Mouse (Mus musculus): ENCODE measurements at regions not wholly inside any gene's neighbourhood (a gene's known extent, or its start where the extent isn't known, plus 50 kb on each side); places are given as distances from the start of the nearest gene placed in this dataset.

GRCm38 (mm10) chr8:25316383-25316782 is 492.2 kb upstream of the Adam5 start:
- Histone ChIP-seq H3K9me3 (ENCODE audit: control insufficient read depth, insufficient read depth, low read depth, low read length) (no peaks in the 10 kb centered on the region), H3K36me3 (ENCODE audit: control insufficient read depth, insufficient read depth, low read length, poor library complexity, severe bottlenecking) (no peaks in the 10 kb centered on the region), H3K9ac (ENCODE audit: insufficient read depth, low read depth, low read length, poor library complexity, severe bottlenecking) (no peak overlapping the region), H3K27ac (ENCODE audit: insufficient read depth, low read depth, low read length, poor library complexity, severe bottlenecking) (no peak overlapping the region), H3K4me3 (ENCODE audit: insufficient read depth in 1 of 2, low read depth in 1 of 2, low read length in 2 of 2, poor library complexity in 1 of 2, severe bottlenecking in 1 of 2) (no peak overlapping the region), H3K4me1 (ENCODE audit: control insufficient read depth in 2 of 2, insufficient read depth in 2 of 2, low read length in 2 of 2, poor library complexity in 1 of 2) (no peaks in the 10 kb centered on the region)
- in situ Hi-C loops (cut with MboI; ENCODE audit: low sequenced_read_pairs in 2 of 2, unreplicated experiment in 2 of 2), result no loop called here
- DNase-seq (ENCODE audit: low read depth, low spot score), result no peak
- TF ChIP-seq CHD2 (IDR thresholded peaks at IDR 0.05; ENCODE audit: low read depth, low read length) (no peak), ZC3H11A (IDR thresholded peaks at IDR 0.05; ENCODE audit: borderline replicate concordance, low read depth, low read length) (no peak), ZNF384 (IDR thresholded peaks at IDR 0.05; ENCODE audit: low read depth, low read length) (no peak), MAFK (IDR thresholded peaks at IDR 0.05; ENCODE audit: insufficient read depth, low read depth, low read length) (no peak), HCFC1 (IDR thresholded peaks at IDR 0.05; ENCODE audit: borderline replicate concordance, insufficient read depth, low read length) (no peak)

- Histone ChIP-seq H3K36me3 (ENCODE audit: control insufficient read depth, insufficient read depth, low read length, poor library complexity, severe bottlenecking) (no peaks in the 10 kb centered on the region), H3K4me3 (ENCODE audit: insufficient read depth in 1 of 2, low read depth in 1 of 2, low read length in 2 of 2, poor library complexity in 1 of 2, severe bottlenecking in 1 of 2) (no peak overlapping the region), H3K27ac (ENCODE audit: insufficient read depth, low read depth, low read length, poor library complexity, severe bottlenecking) (no peak overlapping the region), H3K4me1 (ENCODE audit: control insufficient read depth in 2 of 2, insufficient read depth in 2 of 2, low read length in 2 of 2, poor library complexity in 1 of 2) (no peaks in the 10 kb centered on the region), H3K9me3 (ENCODE audit: control insufficient read depth, insufficient read depth, low read depth, low read length) (no peaks in the 10 kb centered on the region), H3K9ac (ENCODE audit: insufficient read depth, low read depth, low read length, poor library complexity, severe bottlenecking) (no peak overlapping the region)
- in situ Hi-C loops (cut with MboI; ENCODE audit: low sequenced_read_pairs in 2 of 2, unreplicated experiment in 2 of 2), result no loop called here
- no peak for DNase-seq (ENCODE audit: low read depth, low spot score)
- TF ChIP-seq HCFC1 (IDR thresholded peaks at IDR 0.05; ENCODE audit: borderline replicate concordance, insufficient read depth, low read length) (no peak), ZNF384 (IDR thresholded peaks at IDR 0.05; ENCODE audit: low read depth, low read length) (no peak), ZC3H11A (IDR thresholded peaks at IDR 0.05; ENCODE audit: borderline replicate concordance, low read depth, low read length) (no peak), CHD2 (IDR thresholded peaks at IDR 0.05; ENCODE audit: low read depth, low read length) (no peak), MAFK (IDR thresholded peaks at IDR 0.05; ENCODE audit: insufficient read depth, low read depth, low read length) (no peak)
Measured at GRCm38 (mm10) chr8:25311811-25312533, 487.8 kb upstream of the Adam5 start.

GRCm38 (mm10) chr8:25307956-25308355 is 483.8 kb upstream of the Adam5 start:
- no peak overlapping the region for H3K4me3 ChIP-seq (ENCODE audit: insufficient read depth in 1 of 2, low read depth in 1 of 2, low read length in 2 of 2, poor library complexity in 1 of 2, severe bottlenecking in 1 of 2)
- H3K9me3 ChIP-seq (ENCODE audit: control insufficient read depth, insufficient read depth, low read depth, low read length), result no peaks in the 10 kb centered on the region
- H3K9ac ChIP-seq (ENCODE audit: insufficient read depth, low read depth, low read length, poor library complexity, severe bottlenecking), result no peak overlapping the region
- H3K36me3 ChIP-seq (ENCODE audit: control insufficient read depth, insufficient read depth, low read length, poor library complexity, severe bottlenecking), result no peaks in the 10 kb centered on the region
- no peak for DNase-seq (ENCODE audit: low read depth, low spot score)
- H3K4me1 ChIP-seq (ENCODE audit: control insufficient read depth in 2 of 2, insufficient read depth in 2 of 2, low read length in 2 of 2, poor library complexity in 1 of 2), result peaks cover 0 to 2% of the 10 kb centered on the region in 2 experiments; a peak in 1 of 4 replicates
- TF ChIP-seq CHD2 (IDR thresholded peaks at IDR 0.05; ENCODE audit: low read depth, low read length), result no peak
- no peak for TF ChIP-seq ZC3H11A (IDR thresholded peaks at IDR 0.05; ENCODE audit: borderline replicate concordance, low read depth, low read length)
- no peak for TF ChIP-seq HCFC1 (IDR thresholded peaks at IDR 0.05; ENCODE audit: borderline replicate concordance, insufficient read depth, low read length)
- no peak for TF ChIP-seq MAFK (IDR thresholded peaks at IDR 0.05; ENCODE audit: insufficient read depth, low read depth, low read length)
- TF ChIP-seq ZNF384 (IDR thresholded peaks at IDR 0.05; ENCODE audit: low read depth, low read length), result no peak
- in situ Hi-C loops (cut with MboI; ENCODE audit: low sequenced_read_pairs in 2 of 2, unreplicated experiment in 2 of 2), result no loop called here
- H3K27ac ChIP-seq (ENCODE audit: insufficient read depth, low read depth, low read length, poor library complexity, severe bottlenecking), result no peak overlapping the region

GRCm38 (mm10) chr8:25307511-25307910 is 483.3 kb upstream of the Adam5 start:
- H3K36me3 ChIP-seq (ENCODE audit: control insufficient read depth, insufficient read depth, low read length, poor library complexity, severe bottlenecking), result no peaks in the 10 kb centered on the region
- TF ChIP-seq CHD2 (IDR thresholded peaks at IDR 0.05; ENCODE audit: low read depth, low read length) (no peak), ZNF384 (IDR thresholded peaks at IDR 0.05; ENCODE audit: low read depth, low read length) (no peak), ZC3H11A (IDR thresholded peaks at IDR 0.05; ENCODE audit: borderline replicate concordance, low read depth, low read length) (no peak), MAFK (IDR thresholded peaks at IDR 0.05; ENCODE audit: insufficient read depth, low read depth, low read length) (no peak), HCFC1 (IDR thresholded peaks at IDR 0.05; ENCODE audit: borderline replicate concordance, insufficient read depth, low read length) (no peak)
- no peak overlapping the region for H3K9ac ChIP-seq (ENCODE audit: insufficient read depth, low read depth, low read length, poor library complexity, severe bottlenecking)
- no peak overlapping the region for H3K4me3 ChIP-seq (ENCODE audit: insufficient read depth in 1 of 2, low read depth in 1 of 2, low read length in 2 of 2, poor library complexity in 1 of 2, severe bottlenecking in 1 of 2)
- H3K9me3 ChIP-seq (ENCODE audit: control insufficient read depth, insufficient read depth, low read depth, low read length), result no peaks in the 10 kb centered on the region
- H3K27ac ChIP-seq (ENCODE audit: insufficient read depth, low read depth, low read length, poor library complexity, severe bottlenecking), result no peak overlapping the region
- peaks cover 0 to 2% of the 10 kb centered on the region in 2 experiments; a peak in 1 of 4 replicates for H3K4me1 ChIP-seq (ENCODE audit: control insufficient read depth in 2 of 2, insufficient read depth in 2 of 2, low read length in 2 of 2, poor library complexity in 1 of 2)
- in situ Hi-C loops (cut with MboI; ENCODE audit: low sequenced_read_pairs in 2 of 2, unreplicated experiment in 2 of 2), result no loop called here
- DNase-seq (ENCODE audit: low read depth, low spot score), result no peak

Measured in ES-E14 (cell line).